Mouse (Mus musculus) CH12.LX (cell line): ENCODE measurements around the gene Abhd15. TPM values are rescaled to one million over a fixed set of nuclear protein-coding genes. Genes with fewer than 3 reads are reported as not detected.

ENCODE experiments used
- DNase-seq: peaks from one replicate; pipeline ENCODE4 v3.0.0-alpha.2; 2013; ENCODE audit errors: extremely low read depth
- H3K27ac ChIP-seq: 2 replicates; pipeline ENCODE4 v1.5.1; 2012; ENCODE audit warnings: low read depth, mild to moderate bottlenecking, control low read depth, moderate library complexity; ENCODE audit not compliant: insufficient read depth
- H3K27me3 ChIP-seq: replicated peaks from 2 replicates; pipeline ENCODE3; 2012; ENCODE audit warnings: inconsistent platforms
- H3K36me3 ChIP-seq, 2 experiments: replicated peaks in 1 of 2; 2 replicates each; pipeline versions ENCODE3 to v1.6.1; 2012; ENCODE audit warnings: inconsistent platforms in 1 of 2, low read length in 1 of 2, mild to moderate bottlenecking in 1 of 2, mixed read lengths in 1 of 2, moderate library complexity in 1 of 2; ENCODE audit not compliant: control insufficient read depth in 1 of 2, insufficient read depth in 1 of 2
- H3K4me1 ChIP-seq, 2 experiments: 2 replicates each; pipeline ENCODE4 v1.6.1; 2012; ENCODE audit warnings: inconsistent platforms in 1 of 2, moderate library complexity in 1 of 2; ENCODE audit not compliant: insufficient read depth in 2 of 2, control insufficient read depth in 1 of 2
- H3K4me2 ChIP-seq: 2 replicates; pipeline ENCODE4 v1.6.1; 2012; ENCODE audit warnings: low read depth, mild to moderate bottlenecking, control low read depth; ENCODE audit not compliant: poor library complexity, insufficient read depth, severe bottlenecking
- H3K4me3 ChIP-seq, 3 experiments: fragments of 150-350 bp in 1 of 3; sonication (generic) in 1 of 3; replicated peaks in 1 of 3; 2 replicates each; pipeline versions ENCODE3 to v1.5.1; 2011 to 2012; ENCODE audit warnings: low read depth in 2 of 3, low read length in 2 of 3, mild to moderate bottlenecking in 2 of 3, moderate library complexity in 2 of 3, control low read depth in 1 of 3, improper control_type of control experiment in 1 of 3, inconsistent platforms in 1 of 3, mixed read lengths in 1 of 3; ENCODE audit not compliant: poor library complexity in 1 of 3
- H3K79me2 ChIP-seq: replicated peaks from 2 replicates; pipeline ENCODE4 v1.6.1; 2012; ENCODE audit warnings: mild to moderate bottlenecking, moderate library complexity; ENCODE audit not compliant: control insufficient read depth, poor library complexity, insufficient read depth, severe bottlenecking; ENCODE audit errors: extremely low read depth
- H3K9ac ChIP-seq: 2 replicates; pipeline ENCODE4 v1.6.1; 2012; ENCODE audit warnings: low read depth, mild to moderate bottlenecking, control low read depth, moderate library complexity; ENCODE audit not compliant: insufficient read depth
- H3K9me3 ChIP-seq: replicated peaks from 2 replicates; pipeline ENCODE3; 2012; ENCODE audit warnings: low read length, inconsistent platforms, mixed read lengths
- CHD1 ChIP-seq: IDR thresholded peaks from 2 replicates; pipeline ENCODE4 v1.6.1; 2012; ENCODE audit warnings: low read depth, low read length, improper control_type of control experiment, inconsistent platforms
- CHD2 ChIP-seq: IDR thresholded peaks from 2 replicates; pipeline ENCODE4 v1.6.1; 2011; ENCODE audit warnings: low read length, improper control_type of control experiment
- CTCF ChIP-seq, 2 experiments: IDR thresholded peaks in 1 of 2; conservative IDR thresholded peaks in 1 of 2; 2 replicates each; pipeline ENCODE4 v1.5.1; 2011 to 2012; ENCODE audit warnings: low read depth in 2 of 2, low read length in 2 of 2, improper control_type of control experiment in 1 of 2, inconsistent platforms in 1 of 2, mild to moderate bottlenecking in 1 of 2, moderate library complexity in 1 of 2
- EP300 ChIP-seq: IDR thresholded peaks from 2 replicates; pipeline ENCODE4 v1.6.1; 2011; ENCODE audit warnings: low read length, improper control_type of control experiment
- ETS1 ChIP-seq: conservative IDR thresholded peaks from 2 replicates; pipeline ENCODE4 v1.6.1; 2012; ENCODE audit warnings: low read depth, mild to moderate bottlenecking, inconsistent platforms, low read length, improper control_type of control experiment, moderate library complexity
- IRF4 ChIP-seq: IDR thresholded peaks from 2 replicates; pipeline ENCODE4 v1.6.1; 2014; ENCODE audit warnings: low read depth, mild to moderate bottlenecking, inconsistent platforms, low read length, improper control_type of control experiment
- MAX ChIP-seq: IDR thresholded peaks from 2 replicates; pipeline ENCODE4 v1.6.1; 2011; ENCODE audit warnings: low read length, improper control_type of control experiment
- MAZ ChIP-seq: IDR thresholded peaks from 2 replicates; pipeline ENCODE4 v1.6.1; 2012; ENCODE audit warnings: low read depth, mild to moderate bottlenecking, inconsistent platforms, low read length, improper control_type of control experiment, moderate library complexity
- MXI1 ChIP-seq: IDR thresholded peaks from 2 replicates; pipeline ENCODE4 v1.6.1; 2011; ENCODE audit warnings: mild to moderate bottlenecking, low read depth, low read length, improper control_type of control experiment
- MYC ChIP-seq: IDR thresholded peaks from 2 replicates; pipeline ENCODE4 v1.6.1; 2011; ENCODE audit warnings: low read depth, mild to moderate bottlenecking, improper control_type of control experiment, low read length
- NRF1 ChIP-seq: IDR thresholded peaks from 2 replicates; pipeline ENCODE4 v1.6.1; 2014; ENCODE audit warnings: low read depth, mild to moderate bottlenecking, inconsistent platforms, low read length, improper control_type of control experiment, moderate library complexity
- POLR2A ChIP-seq: IDR thresholded peaks from 2 replicates; pipeline ENCODE4 v1.6.1; 2011; ENCODE audit warnings: low read depth, mild to moderate bottlenecking, improper control_type of control experiment, low read length
- POLR2AphosphoS2 ChIP-seq: IDR thresholded peaks from 2 replicates; pipeline ENCODE4 v1.6.1; 2011; ENCODE audit warnings: low read depth, low read length, improper control_type of control experiment
- RAD21 ChIP-seq: IDR thresholded peaks from 2 replicates; pipeline ENCODE4 v1.6.1; 2011; ENCODE audit warnings: low read depth, mild to moderate bottlenecking, low read length, improper control_type of control experiment, moderate library complexity
- SIN3A ChIP-seq: IDR thresholded peaks from 2 replicates; pipeline ENCODE4 v1.6.1; 2012; ENCODE audit warnings: low read length, improper control_type of control experiment, inconsistent platforms
- SMC3 ChIP-seq: IDR thresholded peaks from 2 replicates; pipeline ENCODE4 v1.6.1; 2011; ENCODE audit warnings: low read depth, low read length, improper control_type of control experiment
- ZMIZ1 ChIP-seq: IDR thresholded peaks from 2 replicates; pipeline ENCODE4 v1.6.1; 2012; ENCODE audit warnings: low read depth, mild to moderate bottlenecking, inconsistent platforms, low read length, improper control_type of control experiment
- ZNF384 ChIP-seq: IDR thresholded peaks from 2 replicates; pipeline ENCODE4 v1.6.1; 2012; ENCODE audit warnings: low read depth, low read length, improper control_type of control experiment, inconsistent platforms
- dilution Hi-C: fragments of 300-500 bp; cut with MboI; formaldehyde crosslinking; loops from 2 replicates; pipeline ENCODE4 v1.14.3; 2020; ENCODE audit warnings: low sequenced_read_pairs; ENCODE audit not compliant: extremely low pct_unique_long_range_greater_than_20kb, extremely low pct_ligation_motif_present
- in situ Hi-C: fragments of 300-500 bp; cut with MboI; formaldehyde crosslinking; loops from 3 replicates; pipeline ENCODE4 v1.14.3; 2019; ENCODE audit warnings: low sequenced_read_pairs, low pct_ligation_motif_present, low pct_unique_long_range_greater_than_20kb, mixed read lengths
- polyA plus RNA-seq: library from polyadenylated mRNA; unstranded; fragments of >175 nt; gene quantifications from 2 replicates; pipeline ENCODE4 v1.2.1, GENCODE M21; 2012; ENCODE audit warnings: low read depth; ENCODE audit not compliant: insufficient read length
- total RNA-seq, 2 experiments: library from RNA; depleted of rRNA; stranded (reverse); fragments of 300-350 nt in 1 of 2; fragments of >200 nt in 1 of 2; gene quantifications; 2 replicates each; pipeline ENCODE4 v1.2.3; 2012 to 2014

Abhd15 gene
- total and polyA plus RNA-seq, 3 experiments: 0.11 to 0.38 (median 0.23) TPM

GRCm38 (mm10) chr11:77508068-77509021, 6.6 kb upstream of the Abhd15 start (continued):
- TF ChIP-seq MXI1 (peak; percentile 100), MAZ (no peak), ZNF384 (no peak), MAX (peak; percentile 97), ZMIZ1 (no peak), POLR2A (peak; percentile 75), EP300 (no peak), CHD2 (peak; percentile 47; the same call in 1 of the 2 replicates), POLR2AphosphoS2 (no peak; the same call in 1 of the 2 replicates), MYC (peak; percentile 99), NRF1 (no peak), SMC3 (peak; percentile 91), CHD1 (no peak), IRF4 (no peak), RAD21 (peak; percentile 70)

GRCm38 (mm10) chr11:77511336-77511735, 3.6 kb upstream of the Abhd15 start:
- no peaks in the 10 kb centered on the region for H3K27me3 ChIP-seq
- no peak overlapping the region for H3K4me3 ChIP-seq
- H3K9me3 ChIP-seq: peaks cover 12% of the 10 kb centered on the region
- in situ Hi-C loops: loop anchor here (10.0 kb wide), 1 partner anchor 283 kb away; no protein-coding TSS in a partner anchor
- TF ChIP-seq ETS1 (no peak), POLR2AphosphoS2 (no peak), CHD2 (no peak), NRF1 (no peak), SMC3 (no peak), SIN3A (no peak), CTCF (conservative IDR thresholded peaks at IDR 0.05 in 1 of 2, IDR thresholded peaks at IDR 0.05 in 1 of 2; ENCODE audit: low read depth in 2 of 2, low read length in 2 of 2) (no peak), CHD1 (no peak), IRF4 (no peak)
- dilution Hi-C loops: no loop called here
- H3K27ac ChIP-seq: no peak overlapping the region
- H3K36me3 ChIP-seq: peaks cover 15 to 53% of the 10 kb centered on the region in 2 experiments
- peaks cover 14 to 43% of the 10 kb centered on the region in 2 experiments for H3K4me1 ChIP-seq
- no peaks in the 10 kb centered on the region for H3K79me2 ChIP-seq
- no peak overlapping the region for H3K9ac ChIP-seq
- H3K4me2 ChIP-seq: no peak overlapping the region
- no peak for DNase-seq
